Mouse (Mus musculus) brown adipose tissue, adult 24 weeks (tissue): ENCODE data around the gene Gigyf2. TPM values are rescaled to one million over a fixed set of nuclear protein-coding genes. Genes with fewer than 3 reads are reported as not detected.

Experiments
- H3K27ac ChIP-seq: fragments of 200-500 bp; replicated peaks from 2 replicates; pipeline ENCODE4 v1.5.1; 2012; ENCODE audit warnings: low read depth, mild to moderate bottlenecking, low read length
- H3K4me1 ChIP-seq: fragments of 200-500 bp; 2 replicates; pipeline ENCODE4 v1.6.1; 2012; ENCODE audit warnings: low read length, mixed read lengths; ENCODE audit not compliant: control insufficient read depth, insufficient read depth, insufficient read length
- H3K4me3 ChIP-seq: fragments of 200-500 bp; 2 replicates; pipeline ENCODE4 v1.5.1; 2012; ENCODE audit warnings: low read depth, mild to moderate bottlenecking, low read length, moderate library complexity; ENCODE audit not compliant: insufficient read depth
- polyA plus RNA-seq: library from polyadenylated mRNA; stranded (reverse); fragments of >200 nt; gene quantifications from 2 replicates; pipeline ENCODE4 v1.2.4, GENCODE M21; 2012; ENCODE audit not compliant: missing spikeins, insufficient read depth, insufficient read length

The Gigyf2 gene
- polyA plus RNA-seq, 1 experiment: 25.6 TPM

GRCm38 (mm10) chr1:87309621-87310020 lies 17.2 kb upstream of the Gigyf2 start:
- Histone ChIP-seq H3K27ac (no peak overlapping the region), H3K4me1 (no peaks in the 10 kb centered on the region), H3K4me3 (no peak overlapping the region)

GRCm38 (mm10) chr1:87312681-87313080 lies 14.1 kb upstream of the Gigyf2 start:
- Histone ChIP-seq H3K27ac (no peak overlapping the region), H3K4me1 (no peaks in the 10 kb centered on the region), H3K4me3 (no peak overlapping the region)

- no peaks in the 10 kb centered on the region for H3K4me1 ChIP-seq
- no peak overlapping the region for H3K4me3 ChIP-seq
- no peak overlapping the region for H3K27ac ChIP-seq
Measured at GRCm38 (mm10) chr1:87313116-87313515, 13.7 kb upstream of the Gigyf2 start.

GRCm38 (mm10) chr1:87313843-87314570 lies 12.8 kb upstream of the Gigyf2 start:
- Histone ChIP-seq H3K27ac (no peak overlapping the region), H3K4me3 (no peak overlapping the region), H3K4me1 (no peaks in the 10 kb centered on the region)

- Histone ChIP-seq H3K27ac (no peak overlapping the region), H3K4me1 (no peaks in the 10 kb centered on the region), H3K4me3 (no peak overlapping the region)
Measured at GRCm38 (mm10) chr1:87315431-87315830, 11.4 kb upstream of the Gigyf2 start.

GRCm38 (mm10) chr1:87315894-87316293 lies 10.9 kb upstream of the Gigyf2 start:
- H3K4me1 ChIP-seq: no peaks in the 10 kb centered on the region
- H3K4me3 ChIP-seq: no peak overlapping the region
- H3K27ac ChIP-seq: no peak overlapping the region

- no peaks in the 10 kb centered on the region for H3K4me1 ChIP-seq
- H3K27ac ChIP-seq: no peak overlapping the region
- no peak overlapping the region for H3K4me3 ChIP-seq
Measured at GRCm38 (mm10) chr1:87316672-87317071, 10.1 kb upstream of the Gigyf2 start.

- no peak overlapping the region for H3K4me3 ChIP-seq
- no peak overlapping the region for H3K27ac ChIP-seq
- no peaks in the 10 kb centered on the region for H3K4me1 ChIP-seq
Measured at GRCm38 (mm10) chr1:87321071-87321470, 5.7 kb upstream of the Gigyf2 start.

GRCm38 (mm10) chr1:87322778-87323177 lies 4.0 kb upstream of the Gigyf2 start:
- no peak overlapping the region for H3K27ac ChIP-seq
- no peaks in the 10 kb centered on the region for H3K4me1 ChIP-seq
- no peak overlapping the region for H3K4me3 ChIP-seq

- no peak overlapping the region for H3K27ac ChIP-seq
- H3K4me1 ChIP-seq: no peaks in the 10 kb centered on the region; the same call in 1 of the 2 replicates
- H3K4me3 ChIP-seq: no peak overlapping the region
Measured at GRCm38 (mm10) chr1:87324649-87325048, 2.1 kb upstream of the Gigyf2 start.

GRCm38 (mm10) chr1:87327165-87327861 lies 515 bp downstream of the Gigyf2 start:
- peak overlapping the region; percentile 48; the same call in 1 of the 2 replicates for H3K27ac ChIP-seq
- H3K4me3 ChIP-seq: peak overlapping the region; percentile 80
- H3K4me1 ChIP-seq: peaks cover 4% of the 10 kb centered on the region

GRCm38 (mm10) chr1:87331774-87332173 lies 5.0 kb downstream of the Gigyf2 start:
- H3K4me1 ChIP-seq: peaks cover 4% of the 10 kb centered on the region
- no peak overlapping the region for H3K27ac ChIP-seq
- H3K4me3 ChIP-seq: no peak overlapping the region

GRCm38 (mm10) chr1:87350576-87350975 lies 23.8 kb downstream of the Gigyf2 start:
- Histone ChIP-seq H3K27ac (no peak overlapping the region), H3K4me3 (no peak overlapping the region), H3K4me1 (no peaks in the 10 kb centered on the region; the same call in 1 of the 2 replicates)

- no peak overlapping the region for H3K4me3 ChIP-seq
- no peak overlapping the region for H3K27ac ChIP-seq
- H3K4me1 ChIP-seq: no peaks in the 10 kb centered on the region
Measured at GRCm38 (mm10) chr1:87360276-87360675, 33.5 kb downstream of the Gigyf2 start.

GRCm38 (mm10) chr1:87378024-87378560 lies 51.3 kb downstream of the Gigyf2 start:
- no peak overlapping the region for H3K4me3 ChIP-seq
- H3K4me1 ChIP-seq: no peaks in the 10 kb centered on the region
- no peak overlapping the region for H3K27ac ChIP-seq

GRCm38 (mm10) chr1:87379919-87380318 lies 53.1 kb downstream of the Gigyf2 start:
- Histone ChIP-seq H3K4me1 (no peaks in the 10 kb centered on the region), H3K4me3 (no peak overlapping the region), H3K27ac (no peak overlapping the region)
